Mouse (Mus musculus) ES-E14 (cell line): ENCODE measurements at regions not wholly inside any gene's neighbourhood (a gene's known extent, or its start where the extent isn't known, plus 50 kb on each side); places are given as distances from the start of the nearest gene placed in this dataset.

Experiments used
- CHD2 ChIP-seq: IDR thresholded peaks from 2 replicates; pipeline ENCODE4 v1.6.1; 2014; ENCODE audit warnings: mild to moderate bottlenecking, low read depth, low read length, inconsistent platforms
- HCFC1 ChIP-seq: IDR thresholded peaks from 2 replicates; pipeline ENCODE4 v1.6.1; 2012; ENCODE audit warnings: low read length, inconsistent platforms, borderline replicate concordance; ENCODE audit not compliant: insufficient read depth
- MAFK ChIP-seq: IDR thresholded peaks from 2 replicates; pipeline ENCODE4 v1.6.1; 2014; ENCODE audit warnings: mild to moderate bottlenecking, low read depth, low read length, inconsistent platforms; ENCODE audit not compliant: insufficient read depth
- ZC3H11A ChIP-seq: IDR thresholded peaks from 2 replicates; pipeline ENCODE4 v1.6.1; 2012; ENCODE audit warnings: low read depth, mild to moderate bottlenecking, inconsistent platforms, low read length, borderline replicate concordance

GRCm38 (mm10) chr17:62048989-62049388 lies 832.1 kb downstream of the Efna5 start:
- TF ChIP-seq MAFK, result no peak
- TF ChIP-seq ZC3H11A, result no peak
- no peak for TF ChIP-seq CHD2
- TF ChIP-seq HCFC1, result no peak
